20 mouse cellular contexts compared by ENCODE assay signal in genomic region chr5:23427501-23427900, GRCm38 (mm10). TPM values are rescaled to one million over a fixed set of nuclear protein-coding genes. Genes with fewer than 3 reads are reported as not detected.
A peak's percentile ranks its signal among the peaks of the same experiment; 100 is the strongest.
DNase-seq lines count a peak whose midpoint lies in the region; ATAC-seq lines count a peak whose summit lies in the region.
"Had no signal": no experiment of that assay in that cellular context is flagged by ENCODE, and none has a peak within 500 bp of the region (broad histone marks: within the 10 kb centered on the region; RNA-seq: fewer than 3 reads in every experiment).

No protein-coding gene starts in this region.

- 13% methylated on average over 1 of the region's 1 CpGs for WGBS in heart, embryonic 12.5 days
- 39% methylated on average over 1 of the region's 1 CpGs for WGBS in liver, embryonic 11.5 days
- 66% methylated on average over 1 of the region's 1 CpGs for WGBS in neural tube, embryonic 13.5 days
- 52% methylated on average over 1 of the region's 1 CpGs for WGBS in neural tube, embryonic 15.5 days
- 57% methylated on average over 1 of the region's 1 CpGs for WGBS in intestine, embryonic 16.5 days
- 71% methylated on average over 1 of the region's 1 CpGs for WGBS in kidney, embryonic 15.5 days

- H3K4me1 ChIP-seq in heart, embryonic 12.5 days (replicated peaks): peaks cover 33% of the 10 kb centered on the region
- H3K4me1 ChIP-seq in liver, embryonic 11.5 days (replicated peaks; ENCODE audit: control insufficient read depth, insufficient read depth, low read length): peaks cover 29% of the 10 kb centered on the region
- H3K4me1 ChIP-seq in neural tube, embryonic 13.5 days (replicated peaks): peaks cover 67% of the 10 kb centered on the region
- peaks cover 52% of the 10 kb centered on the region for H3K4me1 ChIP-seq in neural tube, embryonic 15.5 days
- peaks cover 17% of the 10 kb centered on the region for H3K4me1 ChIP-seq in intestine, embryonic 16.5 days (ENCODE audit: control insufficient read depth, insufficient read depth, low read length)
- peaks cover 31% of the 10 kb centered on the region for H3K4me1 ChIP-seq in kidney, embryonic 15.5 days

- 0 out of 2 replicates have a peak overlapping the region, but pooled peaks have one; percentile 4 for H3K4me2 ChIP-seq in heart, embryonic 12.5 days
- H3K4me2 ChIP-seq in liver, embryonic 11.5 days: 0 out of 2 replicates have a peak overlapping the region, but pooled peaks have one; percentile 18
- 0 out of 2 replicates have a peak overlapping the region, but pooled peaks have one; percentile 6 for H3K4me2 ChIP-seq in neural tube, embryonic 13.5 days
- no peak overlapping the region for H3K4me2 ChIP-seq in neural tube, embryonic 15.5 days
- H3K4me2 ChIP-seq in intestine, embryonic 16.5 days (ENCODE audit: low read depth, low read length): no peak overlapping the region
- H3K4me2 ChIP-seq in kidney, embryonic 15.5 days: no peak overlapping the region
- H3K4me2 ChIP-seq: embryonic facial prominence, embryonic 13.5 days had no signal

- H3K9ac ChIP-seq in heart, embryonic 12.5 days: no peak overlapping the region
- no peak overlapping the region for H3K9ac ChIP-seq in liver, embryonic 11.5 days (ENCODE audit: low read depth, low read length)
- H3K9ac ChIP-seq in neural tube, embryonic 13.5 days: no peak overlapping the region
- no peak overlapping the region for H3K9ac ChIP-seq in neural tube, embryonic 15.5 days (replicated peaks)
- no peak overlapping the region for H3K9ac ChIP-seq in intestine, embryonic 16.5 days (ENCODE audit: low read depth, low read length)
- H3K9ac ChIP-seq in kidney, embryonic 15.5 days: no peak overlapping the region
- H3K9ac ChIP-seq: embryonic facial prominence, embryonic 13.5 days; forebrain, postnatal 0 days; hindbrain, embryonic 15.5 days; lung, embryonic 15.5 days had no signal

- no peaks in the 10 kb centered on the region for H3K27me3 ChIP-seq in heart, embryonic 12.5 days (replicated peaks)
- no peaks in the 10 kb centered on the region for H3K27me3 ChIP-seq in liver, embryonic 11.5 days (replicated peaks; ENCODE audit: control insufficient read depth, insufficient read depth, low read length)
- H3K27me3 ChIP-seq in neural tube, embryonic 13.5 days: no peaks in the 10 kb centered on the region
- no peaks in the 10 kb centered on the region for H3K27me3 ChIP-seq in neural tube, embryonic 15.5 days (replicated peaks)
- H3K27me3 ChIP-seq in intestine, embryonic 16.5 days (replicated peaks; ENCODE audit: control insufficient read depth, insufficient read depth, low read length): no peaks in the 10 kb centered on the region
- no peaks in the 10 kb centered on the region for H3K27me3 ChIP-seq in kidney, embryonic 15.5 days
- H3K27me3 ChIP-seq: embryonic facial prominence, embryonic 13.5 days; hindbrain, embryonic 15.5 days; lung, embryonic 15.5 days had no signal

- DNase-seq in heart, adult 9 months (ENCODE audit: low spot score in 2 of 2): no peak
- DNase-seq in liver, embryonic 11.5 days (ENCODE audit: low spot score): no peak
- DNase-seq in liver: no peak
- DNase-seq: adrenal gland, postnatal 14 days; cerebellum, adult 11 months; cerebellum, postnatal 14 days; forebrain, postnatal 0 days; lung, postnatal 4 days; right cerebral cortex, postnatal 25 days; thymus, postnatal 36 days had no signal

- H3K36me3 ChIP-seq in heart, embryonic 12.5 days: peaks cover 22% of the 10 kb centered on the region
- H3K36me3 ChIP-seq in liver, embryonic 11.5 days (ENCODE audit: control insufficient read depth, insufficient read depth, low read length): peaks cover 11% of the 10 kb centered on the region
- peaks cover 32% of the 10 kb centered on the region for H3K36me3 ChIP-seq in neural tube, embryonic 13.5 days
- H3K36me3 ChIP-seq in neural tube, embryonic 15.5 days: peaks cover 13% of the 10 kb centered on the region
- 0 out of 2 replicates have a peak, but pooled peaks cover 4% of the 10 kb centered on the region for H3K36me3 ChIP-seq in intestine, embryonic 16.5 days (ENCODE audit: control insufficient read depth, insufficient read depth, low read length)
- H3K36me3 ChIP-seq in kidney, embryonic 15.5 days: peaks cover 33% of the 10 kb centered on the region

- no peak overlapping the region for H3K27ac ChIP-seq in heart, embryonic 12.5 days (ENCODE audit: poor library complexity, severe bottlenecking)
- no peak overlapping the region for H3K27ac ChIP-seq in liver, embryonic 11.5 days (ENCODE audit: low read depth, low read length)
- H3K27ac ChIP-seq in neural tube, embryonic 13.5 days (replicated peaks): no peak overlapping the region
- H3K27ac ChIP-seq in neural tube, embryonic 15.5 days (replicated peaks): no peak overlapping the region
- no peak overlapping the region for H3K27ac ChIP-seq in intestine, embryonic 16.5 days (ENCODE audit: low read length)
- no peak overlapping the region for H3K27ac ChIP-seq in kidney, embryonic 15.5 days
- H3K27ac ChIP-seq: embryonic facial prominence, embryonic 13.5 days; hindbrain, embryonic 15.5 days; lung, embryonic 15.5 days had no signal

- no peak overlapping the region for H3K4me3 ChIP-seq in heart, embryonic 12.5 days
- H3K4me3 ChIP-seq in liver, embryonic 11.5 days (ENCODE audit: low read depth, low read length): no peak overlapping the region
- no peak overlapping the region for H3K4me3 ChIP-seq in neural tube, embryonic 13.5 days
- no peak overlapping the region for H3K4me3 ChIP-seq in neural tube, embryonic 15.5 days (replicated peaks)
- no peak overlapping the region for H3K4me3 ChIP-seq in intestine, embryonic 16.5 days (ENCODE audit: low read length)
- no peak overlapping the region for H3K4me3 ChIP-seq in kidney, embryonic 15.5 days (replicated peaks)
- H3K4me3 ChIP-seq: embryonic facial prominence, embryonic 13.5 days; hindbrain, embryonic 15.5 days; lung, embryonic 15.5 days had no signal

- H3K9me3 ChIP-seq in heart, embryonic 12.5 days (replicated peaks): no peaks in the 10 kb centered on the region
- H3K9me3 ChIP-seq in liver, embryonic 11.5 days (ENCODE audit: control insufficient read depth, low read length): no peaks in the 10 kb centered on the region
- no peaks in the 10 kb centered on the region for H3K9me3 ChIP-seq in neural tube, embryonic 13.5 days
- no peaks in the 10 kb centered on the region for H3K9me3 ChIP-seq in neural tube, embryonic 15.5 days (replicated peaks)
- H3K9me3 ChIP-seq in intestine, embryonic 16.5 days (ENCODE audit: control insufficient read depth, low read length): no peaks in the 10 kb centered on the region
- no peaks in the 10 kb centered on the region for H3K9me3 ChIP-seq in kidney, embryonic 15.5 days (replicated peaks)
- H3K9me3 ChIP-seq: embryonic facial prominence, embryonic 13.5 days; G1E; hindbrain, embryonic 15.5 days; lung, embryonic 15.5 days had no signal

- no peak for ATAC-seq in heart, embryonic 12.5 days (ENCODE audit: insufficient number of reproducible peaks, low FRiP score)
- no peak for ATAC-seq in liver, embryonic 11.5 days (replicated peaks; ENCODE audit: low FRiP score)
- ATAC-seq in neural tube, embryonic 13.5 days (ENCODE audit: low read depth): no peak
- no peak for ATAC-seq in neural tube, embryonic 15.5 days (ENCODE audit: low FRiP score)
- no peak for ATAC-seq in intestine, embryonic 16.5 days
- ATAC-seq in kidney, embryonic 15.5 days (replicated peaks; ENCODE audit: low FRiP score): no peak
- ATAC-seq: forebrain, postnatal 0 days; intestine, postnatal 0 days had no signal

RNA-seq across cellular contexts. Expression of gene Kmt2e, which starts 6.7 kb away (rescaled TPM):
- polyA plus RNA-seq in heart, embryonic 12.5 days (2016; fragmentation: Nextera tagmentation; extraction: Ambion mirVana): 69.2 and 73.6 TPM in 2 replicates
- polyA plus RNA-seq in liver, embryonic 11.5 days (2014; fragmentation: Nextera tagmentation; extraction: Ambion mirVana): 57.7 and 59.5 TPM in 2 replicates
- 151 and 160 TPM in 2 replicates for polyA plus RNA-seq in neural tube, embryonic 13.5 days (2015; fragmentation: Nextera tagmentation; extraction: Ambion mirVana)
- 137 and 147 TPM in 2 replicates for polyA plus RNA-seq in neural tube, embryonic 15.5 days (2015; fragmentation: Nextera tagmentation; extraction: Ambion mirVana)
- 74.6 and 83.1 TPM in 2 replicates for polyA plus RNA-seq in intestine, embryonic 16.5 days (2015; fragmentation: Nextera tagmentation; extraction: Ambion mirVana)
- 87.5 and 91.5 TPM in 2 replicates for polyA plus RNA-seq in kidney, embryonic 15.5 days (2015; fragmentation: Nextera tagmentation; extraction: Ambion mirVana)

Comparison
In these comparisons a context has a peak if more than half of its experiments do, and no peak if none do; other contexts are left out.
1. H3K4me2 ChIP-seq: peak in heart, embryonic 12.5 days (single experiment), liver, embryonic 11.5 days (single experiment) and neural tube, embryonic 13.5 days (single experiment); none in neural tube, embryonic 15.5 days (single experiment), intestine, embryonic 16.5 days (single experiment) and kidney, embryonic 15.5 days (single experiment).